Mouse (Mus musculus) skeletal muscle tissue, adult 2 months (tissue): ENCODE data around the gene Atp6v1b1.

Experiments used
- DNase-seq: peaks from one replicate; pipeline ENCODE4 v3.0.0-alpha.2; 2012; ENCODE audit warnings: low read depth, low spot score

The Atp6v1b1 gene

GRCm38 (mm10) chr6:83715461-83716196 is 27.2 kb upstream of the Atp6v1b1 start:
- no peak for DNase-seq

- DNase-seq = no peak
Measured at GRCm38 (mm10) chr6:83717026-83717425, 25.8 kb upstream of the Atp6v1b1 start.

- no peak for DNase-seq
Measured at GRCm38 (mm10) chr6:83722526-83722925, 20.3 kb upstream of the Atp6v1b1 start.

GRCm38 (mm10) chr6:83727178-83727577 is 15.6 kb upstream of the Atp6v1b1 start:
- no peak for DNase-seq

GRCm38 (mm10) chr6:83728488-83728887 is 14.3 kb upstream of the Atp6v1b1 start:
- no peak for DNase-seq

- DNase-seq = no peak
Measured at GRCm38 (mm10) chr6:83729350-83729970, 13.3 kb upstream of the Atp6v1b1 start.

- peak; percentile 39 for DNase-seq
Measured at GRCm38 (mm10) chr6:83731128-83731527, 11.7 kb upstream of the Atp6v1b1 start.

GRCm38 (mm10) chr6:83737311-83737710 is 5.5 kb upstream of the Atp6v1b1 start:
- no peak for DNase-seq

- no peak for DNase-seq
Measured at GRCm38 (mm10) chr6:83738596-83738995, 4.2 kb upstream of the Atp6v1b1 start.

- DNase-seq = no peak
Measured at GRCm38 (mm10) chr6:83743212-83743611, 422 bp downstream of the Atp6v1b1 start.

GRCm38 (mm10) chr6:83744126-83744525 is 1.3 kb downstream of the Atp6v1b1 start:
- no peak for DNase-seq

GRCm38 (mm10) chr6:83744557-83744956 is 1.8 kb downstream of the Atp6v1b1 start:
- DNase-seq = no peak

- DNase-seq = no peak
Measured at GRCm38 (mm10) chr6:83745466-83745865, 2.7 kb downstream of the Atp6v1b1 start.

GRCm38 (mm10) chr6:83749286-83749685 is 6.5 kb downstream of the Atp6v1b1 start:
- DNase-seq = no peak

- peak; percentile 13 for DNase-seq
Measured at GRCm38 (mm10) chr6:83750171-83750684, 7.4 kb downstream of the Atp6v1b1 start.

GRCm38 (mm10) chr6:83756051-83756450 is 13.3 kb downstream of the Atp6v1b1 start:
- no peak for DNase-seq

GRCm38 (mm10) chr6:83762344-83762743 is 19.6 kb downstream of the Atp6v1b1 start, which contains the start of gene Ankrd53:
Ankrd53 (plus strand) TSS chr6:83762644.
- no peak for DNase-seq

- DNase-seq = no peak
Measured at GRCm38 (mm10) chr6:83762880-83763431, 20.2 kb downstream of the Atp6v1b1 start.

GRCm38 (mm10) chr6:83766982-83767381 is 24.2 kb downstream of the Atp6v1b1 start:
- DNase-seq = no peak

- DNase-seq = peak; percentile 18
Measured at GRCm38 (mm10) chr6:83768485-83768884, 25.7 kb downstream of the Atp6v1b1 start.

- no peak for DNase-seq
Measured at GRCm38 (mm10) chr6:83774126-83774525, 31.3 kb downstream of the Atp6v1b1 start.

GRCm38 (mm10) chr6:83774781-83775563 is 32.2 kb downstream of the Atp6v1b1 start:
- no peak for DNase-seq
